13 mouse cellular contexts compared by ENCODE assay signal in the genomic region with DNA sequence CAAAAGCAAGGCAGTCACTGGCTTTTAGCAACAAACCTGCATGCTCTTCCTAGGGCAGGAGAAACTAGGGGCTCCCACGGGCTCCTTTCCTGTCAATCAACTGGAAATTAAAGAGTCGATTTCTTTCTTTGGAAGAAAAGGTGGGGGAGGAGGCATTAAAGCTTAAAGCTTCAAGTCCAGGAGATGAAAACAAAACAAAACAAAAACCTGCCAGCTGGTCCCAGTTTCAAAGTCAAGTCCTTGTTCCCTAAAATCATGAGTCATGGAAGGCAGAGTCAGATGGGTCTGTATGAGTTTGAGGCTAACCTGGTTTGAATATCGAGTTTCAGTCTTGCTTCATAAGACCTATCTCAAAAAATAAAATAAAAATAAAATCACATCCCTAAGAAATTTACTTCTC. TPM values are rescaled to one million over a fixed set of nuclear protein-coding genes. Genes with fewer than 3 reads are reported as not detected.
DNase-seq lines count a peak whose midpoint lies in the region; ATAC-seq and TF ChIP-seq lines count a peak whose summit lies in the region.
"Had no signal": no experiment of that assay in that cellular context is flagged by ENCODE, and none has a peak within 500 bp of the region (broad histone marks: within the 10 kb centered on the region; RNA-seq: fewer than 3 reads in every experiment).

No protein-coding gene starts in this region.

- no peaks in the 10 kb centered on the region for H3K27me3 ChIP-seq in forebrain, embryonic 10.5 days (ENCODE audit: poor library complexity, severe bottlenecking)
- H3K27me3 ChIP-seq in forebrain, embryonic 11.5 days (ENCODE audit: control insufficient read depth, insufficient read depth, low read length): no peaks in the 10 kb centered on the region
- H3K27me3 ChIP-seq in stomach, embryonic 14.5 days (ENCODE audit: control insufficient read depth, insufficient read depth, low read length): no peaks in the 10 kb centered on the region
- H3K27me3 ChIP-seq in stomach, postnatal 0 days (ENCODE audit: control insufficient read depth, insufficient read depth, low read length): no peaks in the 10 kb centered on the region
- no peaks in the 10 kb centered on the region for H3K27me3 ChIP-seq in limb, embryonic 13.5 days

- H3K9ac ChIP-seq in forebrain, embryonic 11.5 days (ENCODE audit: low read length): no peak overlapping the region
- H3K9ac ChIP-seq in stomach, embryonic 14.5 days (replicated peaks; ENCODE audit: low read depth, low read length): no peak overlapping the region
- H3K9ac ChIP-seq in stomach, postnatal 0 days (ENCODE audit: low read length): no peak overlapping the region
- H3K9ac ChIP-seq in limb, embryonic 13.5 days: no peak overlapping the region
- H3K9ac ChIP-seq: liver, embryonic 15.5 days had no signal

- WGBS in forebrain, embryonic 10.5 days: 56% methylated on average over 3 of the region's 3 CpGs
- 44% methylated on average over 3 of the region's 3 CpGs for WGBS in forebrain, embryonic 11.5 days
- 61% methylated on average over 3 of the region's 3 CpGs for WGBS in stomach, embryonic 14.5 days
- 47% methylated on average over 3 of the region's 3 CpGs for WGBS in stomach, postnatal 0 days
- 67% methylated on average over 3 of the region's 3 CpGs for WGBS in limb, embryonic 13.5 days

- H3K9me3 ChIP-seq in forebrain, embryonic 10.5 days: no peaks in the 10 kb centered on the region
- H3K9me3 ChIP-seq in forebrain, embryonic 11.5 days (ENCODE audit: control insufficient read depth, low read length): no peaks in the 10 kb centered on the region
- H3K9me3 ChIP-seq in stomach, embryonic 14.5 days (ENCODE audit: control insufficient read depth, low read depth, low read length): no peaks in the 10 kb centered on the region
- no peaks in the 10 kb centered on the region for H3K9me3 ChIP-seq in stomach, postnatal 0 days (ENCODE audit: control insufficient read depth, low read length)
- H3K9me3 ChIP-seq in limb, embryonic 13.5 days: no peaks in the 10 kb centered on the region
- H3K9me3 ChIP-seq: liver, embryonic 15.5 days had no signal

- H3K4me2 ChIP-seq in forebrain, embryonic 11.5 days (ENCODE audit: low read depth, low read length, severe bottlenecking): no peak overlapping the region; the same call in 1 of the 2 replicates
- H3K4me2 ChIP-seq in stomach, embryonic 14.5 days (replicated peaks; ENCODE audit: low read depth, low read length): 0 out of 2 replicates have a peak overlapping the region, but pooled peaks have one; percentile 80
- H3K4me2 ChIP-seq in stomach, postnatal 0 days (replicated peaks; ENCODE audit: low read depth): no peak overlapping the region; the same call in 1 of the 2 replicates
- H3K4me2 ChIP-seq in limb, embryonic 13.5 days (replicated peaks): peak overlapping the region; percentile 80

- TF ChIP-seq EP300 in stomach, postnatal 0 days (optimal IDR thresholded peaks at IDR 0.05): no peak

- intact Hi-C loops in gastrocnemius, postnatal 14 days (cut with DNase I; ENCODE audit: low total_unique reads): loop anchor here (5.0 kb wide), 1 partner anchor 37 kb away; no protein-coding TSS in a partner anchor

- H3K4me3 ChIP-seq in forebrain, embryonic 10.5 days: peak overlapping the region; percentile 87; the same call in 1 of the 2 replicates
- H3K4me3 ChIP-seq in forebrain, embryonic 11.5 days (ENCODE audit: low read depth, low read length): no peak overlapping the region
- no peak overlapping the region for H3K4me3 ChIP-seq in stomach, embryonic 14.5 days (ENCODE audit: low read depth, low read length)
- no peak overlapping the region for H3K4me3 ChIP-seq in stomach, postnatal 0 days (ENCODE audit: low read depth, low read length)
- peak overlapping the region; percentile 82 for H3K4me3 ChIP-seq in limb, embryonic 13.5 days
- H3K4me3 ChIP-seq: erythroblast, embryonic 14.5 days had no signal

- no peak overlapping the region for H3K27ac ChIP-seq in forebrain, embryonic 10.5 days
- no peak overlapping the region for H3K27ac ChIP-seq in forebrain, embryonic 11.5 days (ENCODE audit: low read depth, low read length)
- H3K27ac ChIP-seq in stomach, embryonic 14.5 days (ENCODE audit: low read length): no peak overlapping the region
- no peak overlapping the region for H3K27ac ChIP-seq in stomach, postnatal 0 days (replicated peaks)
- no peak overlapping the region for H3K27ac ChIP-seq in limb, embryonic 13.5 days
- H3K27ac ChIP-seq: liver, embryonic 15.5 days had no signal

- DNase-seq in forebrain, embryonic 10.5 days (ENCODE audit: extremely low spot score, low spot score): no peak
- DNase-seq in forebrain, embryonic 11.5 days (ENCODE audit: low spot score): no peak
- no peak for DNase-seq in stomach, postnatal 0 days (ENCODE audit: low spot score)
- DNase-seq in layer of hippocampus, adult 11-12 months (ENCODE audit: low spot score): no peak
- no peak for DNase-seq in left cerebral cortex, adult 18-20 months (ENCODE audit: low spot score in 2 of 2)
- no peak for DNase-seq in gastrocnemius, postnatal 14 days
- DNase-seq: kidney, postnatal 4 days had no signal

- peaks cover 57% of the 10 kb centered on the region for H3K36me3 ChIP-seq in forebrain, embryonic 10.5 days (replicated peaks)
- peaks cover 5% of the 10 kb centered on the region; the same call in 1 of the 2 replicates for H3K36me3 ChIP-seq in forebrain, embryonic 11.5 days (ENCODE audit: control insufficient read depth, insufficient read depth, low read length)
- H3K36me3 ChIP-seq in stomach, embryonic 14.5 days (ENCODE audit: control insufficient read depth, insufficient read depth, low read length): peaks cover 15% of the 10 kb centered on the region
- H3K36me3 ChIP-seq in stomach, postnatal 0 days (ENCODE audit: control insufficient read depth, insufficient read depth, low read length): peaks cover 6% of the 10 kb centered on the region
- peaks cover 42% of the 10 kb centered on the region for H3K36me3 ChIP-seq in limb, embryonic 13.5 days

- ATAC-seq in forebrain, embryonic 11.5 days (replicated peaks; ENCODE audit: low FRiP score): no peak
- ATAC-seq in stomach, embryonic 14.5 days (ENCODE audit: insufficient number of reproducible peaks, insufficient read depth, low FRiP score, low read depth): no peak
- no peak for ATAC-seq in stomach, postnatal 0 days (ENCODE audit: low FRiP score, low TSS enrichment)
- no peak for ATAC-seq in limb, embryonic 13.5 days (ENCODE audit: low FRiP score, low read depth)

- TF ChIP-seq CTCF in stomach, postnatal 0 days (IDR thresholded peaks at IDR 0.05; ENCODE audit: low read depth): no peak

- peaks cover 28% of the 10 kb centered on the region for H3K4me1 ChIP-seq in forebrain, embryonic 10.5 days
- peaks cover 2% of the 10 kb centered on the region; the same call in 1 of the 2 replicates for H3K4me1 ChIP-seq in forebrain, embryonic 11.5 days (replicated peaks; ENCODE audit: control insufficient read depth, insufficient read depth, low read length)
- H3K4me1 ChIP-seq in stomach, embryonic 14.5 days (ENCODE audit: control insufficient read depth, insufficient read depth, low read length): peaks cover 9% of the 10 kb centered on the region; the same call in 1 of the 2 replicates
- H3K4me1 ChIP-seq in stomach, postnatal 0 days (replicated peaks; ENCODE audit: control insufficient read depth, insufficient read depth): no peaks in the 10 kb centered on the region
- peaks cover 14% of the 10 kb centered on the region for H3K4me1 ChIP-seq in limb, embryonic 13.5 days

RNA-seq across cellular contexts. Expression of a gene that starts 1.5 kb away (rescaled TPM):
- 20.0 and 21.6 TPM in 2 replicates for polyA plus RNA-seq in forebrain, embryonic 10.5 days (2016; fragmentation: Nextera tagmentation; extraction: Ambion mirVana)
- 17.7 and 23.7 TPM in 2 replicates for polyA plus RNA-seq in forebrain, embryonic 11.5 days (2014; fragmentation: Nextera tagmentation; extraction: Ambion mirVana)
- 18.5 and 21.7 TPM in 2 replicates for polyA plus RNA-seq in stomach, embryonic 14.5 days (2014; fragmentation: Nextera tagmentation; extraction: Ambion mirVana)
- polyA plus RNA-seq in stomach, postnatal 0 days (2015; fragmentation: Nextera tagmentation; extraction: Ambion mirVana): 5.0 and 5.3 TPM in 2 replicates
- 24.0 and 26.3 TPM in 2 replicates for polyA plus RNA-seq in limb, embryonic 13.5 days (2015; fragmentation: Nextera tagmentation; extraction: Ambion mirVana)
- total RNA-seq in left cerebral cortex, adult 18-20 months (2021): 10 to 100 TPM; 15.4 to 18.6 TPM
- total RNA-seq in gastrocnemius, postnatal 14 days (2021): 10 to 100 TPM in 1 of 2 experiments, 1 to 10 TPM in 1; 6.6 to 10.2 TPM

RNA-seq across cellular contexts. Expression of a gene that starts 8.6 kb away (rescaled TPM):
- polyA plus RNA-seq in forebrain, embryonic 10.5 days (2016; fragmentation: Nextera tagmentation; extraction: Ambion mirVana): 192 and 194 TPM in 2 replicates
- polyA plus RNA-seq in forebrain, embryonic 11.5 days (2014; fragmentation: Nextera tagmentation; extraction: Ambion mirVana): 197 and 205 TPM in 2 replicates
- 126 and 137 TPM in 2 replicates for polyA plus RNA-seq in stomach, embryonic 14.5 days (2014; fragmentation: Nextera tagmentation; extraction: Ambion mirVana)
- polyA plus RNA-seq in stomach, postnatal 0 days (2015; fragmentation: Nextera tagmentation; extraction: Ambion mirVana): 39.1 and 41.0 TPM in 2 replicates
- polyA plus RNA-seq in limb, embryonic 13.5 days (2015; fragmentation: Nextera tagmentation; extraction: Ambion mirVana): 157 and 161 TPM in 2 replicates
- 10 to 100 TPM; 18.0 to 18.8 TPM for total RNA-seq in left cerebral cortex, adult 18-20 months (2021)
- total RNA-seq in gastrocnemius, postnatal 14 days (2021): 1 to 10 TPM; 9.0 to 9.7 TPM

RNA-seq across cellular contexts. Expression of a gene that starts 8.6 kb away (rescaled TPM):
- polyA plus RNA-seq in forebrain, embryonic 10.5 days (2016; fragmentation: Nextera tagmentation; extraction: Ambion mirVana): 77.0 and 78.9 TPM in 2 replicates
- polyA plus RNA-seq in forebrain, embryonic 11.5 days (2014; fragmentation: Nextera tagmentation; extraction: Ambion mirVana): 89.6 and 91.9 TPM in 2 replicates
- polyA plus RNA-seq in stomach, embryonic 14.5 days (2014; fragmentation: Nextera tagmentation; extraction: Ambion mirVana): 34.9 and 38.7 TPM in 2 replicates
- 5.4 and 5.7 TPM in 2 replicates for polyA plus RNA-seq in stomach, postnatal 0 days (2015; fragmentation: Nextera tagmentation; extraction: Ambion mirVana)
- polyA plus RNA-seq in limb, embryonic 13.5 days (2015; fragmentation: Nextera tagmentation; extraction: Ambion mirVana): 29.3 and 32.8 TPM in 2 replicates
- 1 to 10 TPM; 1.1 to 1.2 TPM for total RNA-seq in left cerebral cortex, adult 18-20 months (2021)
- 1 to 10 TPM; 4.1 to 4.4 TPM for total RNA-seq in gastrocnemius, postnatal 14 days (2021)

RNA-seq across cellular contexts. Expression of a gene that starts 21.1 kb away (rescaled TPM):
- polyA plus RNA-seq in forebrain, embryonic 10.5 days (2016; fragmentation: Nextera tagmentation; extraction: Ambion mirVana): 0.44 and 0.71 TPM in 2 replicates
- 0.51 and 0.84 TPM in 2 replicates for polyA plus RNA-seq in forebrain, embryonic 11.5 days (2014; fragmentation: Nextera tagmentation; extraction: Ambion mirVana)
- 0.30 and 0.39 TPM in 2 replicates for polyA plus RNA-seq in stomach, embryonic 14.5 days (2014; fragmentation: Nextera tagmentation; extraction: Ambion mirVana)
- 0.10 and 0.18 TPM in 2 replicates for polyA plus RNA-seq in stomach, postnatal 0 days (2015; fragmentation: Nextera tagmentation; extraction: Ambion mirVana)
- polyA plus RNA-seq in limb, embryonic 13.5 days (2015; fragmentation: Nextera tagmentation; extraction: Ambion mirVana): 0.34 and 0.49 TPM in 2 replicates
- 1 to 10 TPM in 1 of 2 experiments, under 1 TPM in 1; 0.68 to 1.3 TPM for total RNA-seq in left cerebral cortex, adult 18-20 months (2021)
- not detected for total RNA-seq in gastrocnemius, postnatal 14 days (2021)
- total RNA-seq: heart, adult 8-10 months had no signal

RNA-seq across cellular contexts. Expression of a gene that starts 21.2 kb away (rescaled TPM):
- polyA plus RNA-seq in forebrain, embryonic 10.5 days (2016; fragmentation: Nextera tagmentation; extraction: Ambion mirVana): not detected in 2 replicates
- not detected in 2 replicates for polyA plus RNA-seq in forebrain, embryonic 11.5 days (2014; fragmentation: Nextera tagmentation; extraction: Ambion mirVana)
- polyA plus RNA-seq in stomach, embryonic 14.5 days (2014; fragmentation: Nextera tagmentation; extraction: Ambion mirVana): not detected in 2 replicates
- polyA plus RNA-seq in stomach, postnatal 0 days (2015; fragmentation: Nextera tagmentation; extraction: Ambion mirVana): not detected in 2 replicates
- not detected in 2 replicates for polyA plus RNA-seq in limb, embryonic 13.5 days (2015; fragmentation: Nextera tagmentation; extraction: Ambion mirVana)
- not detected for total RNA-seq in left cerebral cortex, adult 18-20 months (2021)
- total RNA-seq in gastrocnemius, postnatal 14 days (2021): not detected
- total RNA-seq: heart, adult 8-10 months had no signal
- polyA plus RNA-seq: erythroblast, embryonic 14.5 days; liver, embryonic 15.5 days; spleen, adult 2 months had no signal

Comparison
In these comparisons a context has a peak if more than half of its experiments do, and no peak if none do; other contexts are left out.
1. H3K4me3 ChIP-seq: peak in forebrain, embryonic 10.5 days (single experiment) and limb, embryonic 13.5 days (single experiment); none in forebrain, embryonic 11.5 days (single experiment), stomach, embryonic 14.5 days (single experiment) and stomach, postnatal 0 days (single experiment).
2. H3K4me2 ChIP-seq: peak in stomach, embryonic 14.5 days (single experiment) and limb, embryonic 13.5 days (single experiment); none in forebrain, embryonic 11.5 days (single experiment) and stomach, postnatal 0 days (single experiment).